Mouse (Mus musculus): ENCODE measurements around the gene Akap7.

GRCm38 (mm10) chr10:25260724-25261123, 46.9 kb downstream of the Akap7 start:
- TF ChIP-seq POLR2A (IDR thresholded peaks at IDR 0.05; ENCODE audit: borderline replicate concordance, extremely low read depth, low read depth, low read length) (no peak), CTCF (IDR thresholded peaks at IDR 0.05; ENCODE audit: insufficient read depth, low read length) (no peak)

All from lung, adult 2 months (tissue).